Mouse (Mus musculus): ENCODE measurements around the gene Nr2f1. TPM values are rescaled to one million over a fixed set of nuclear protein-coding genes. Genes with fewer than 3 reads are reported as not detected.
"Not testable (repeated sequence)": the region's sequence is repeated elsewhere in the genome, so short reads cannot be mapped to it uniquely, and the experiment has no call there.

Gene Nr2f1
- 10 to 100 TPM; 15.0 to 18.4 TPM for total RNA-seq (2021)
- long read RNA-seq, experiment 1, transcript Nr2f1-201 (3 exons, 3,207 nt): major isoform, 10 of 20 reads
- long read RNA-seq, experiment 1, partial matches to known transcripts: 7 of 20 reads
- long read RNA-seq, experiment 1, other reads (novel, unspliced or antisense): 3 of 20 reads
- long read RNA-seq, experiment 2, partial matches to known transcripts: 0 of 11 reads
- long read RNA-seq, experiment 2, other reads (novel, unspliced or antisense): 10 of 11 reads

- DNase-seq: no peak
Measured at GRCm38 (mm10) chr13:78199642-78200160, at the start of gene Nr2f1. Nr2f1 (minus strand) TSS chr13:78199757.

GRCm38 (mm10) chr13:78221680-78222079 lies 22.1 kb upstream of the Nr2f1 start:
- DNase-seq: no peak

DNA sequence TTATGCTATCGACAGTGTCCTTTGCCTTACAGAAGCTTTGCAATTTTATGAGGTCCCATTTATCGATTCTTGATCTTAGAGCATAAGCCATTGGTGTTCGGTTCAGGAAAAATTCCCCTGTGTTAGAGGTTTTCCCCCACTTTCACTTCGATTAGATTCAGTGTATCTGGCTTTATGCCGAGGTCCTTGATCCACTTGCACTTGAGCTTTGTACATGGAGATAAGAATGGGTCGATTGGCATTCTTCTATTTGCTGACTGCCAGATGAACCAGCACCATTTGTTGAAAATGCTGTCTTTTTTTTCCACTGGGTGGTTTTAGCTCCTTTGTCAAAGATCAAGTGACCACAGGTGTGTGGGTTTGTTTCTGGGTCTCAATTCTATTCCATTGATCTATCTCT lies 20.7 kb upstream of the Nr2f1 start:
- DNase-seq: not testable (repeated sequence)

DNA sequence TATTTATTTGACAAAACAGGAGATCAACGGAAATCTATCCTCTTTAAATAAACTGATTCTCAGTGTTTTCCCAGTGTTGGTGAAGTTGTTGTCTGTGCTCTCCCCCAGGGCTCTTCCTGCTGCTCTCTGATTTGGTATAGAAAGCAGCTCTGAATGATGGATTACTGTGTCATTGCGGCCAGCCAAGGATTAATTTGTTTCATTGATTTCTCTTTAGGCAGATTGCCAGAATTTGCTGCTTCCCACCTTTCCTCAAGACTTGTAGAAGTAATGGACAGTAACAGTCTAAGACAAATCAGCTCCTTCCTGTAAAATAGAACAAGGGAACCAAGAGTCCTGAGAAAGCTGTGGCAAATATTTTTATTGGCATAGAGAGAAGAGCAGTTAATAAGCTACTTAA lies 15.7 kb upstream of the Nr2f1 start:
- no peak for DNase-seq

GRCm38 (mm10) chr13:78213155-78213554 lies 13.6 kb upstream of the Nr2f1 start:
- no peak for DNase-seq

GRCm38 (mm10) chr13:78212111-78212510 lies 12.6 kb upstream of the Nr2f1 start:
- no peak for DNase-seq

- DNase-seq: no peak
Measured at GRCm38 (mm10) chr13:78211231-78212010, 11.9 kb upstream of the Nr2f1 start.

- DNase-seq: no peak
Measured at GRCm38 (mm10) chr13:78210748-78211089, 11.2 kb upstream of the Nr2f1 start.

- peak; percentile 63 for DNase-seq
Measured at GRCm38 (mm10) chr13:78210029-78210747, 10.6 kb upstream of the Nr2f1 start.

DNA sequence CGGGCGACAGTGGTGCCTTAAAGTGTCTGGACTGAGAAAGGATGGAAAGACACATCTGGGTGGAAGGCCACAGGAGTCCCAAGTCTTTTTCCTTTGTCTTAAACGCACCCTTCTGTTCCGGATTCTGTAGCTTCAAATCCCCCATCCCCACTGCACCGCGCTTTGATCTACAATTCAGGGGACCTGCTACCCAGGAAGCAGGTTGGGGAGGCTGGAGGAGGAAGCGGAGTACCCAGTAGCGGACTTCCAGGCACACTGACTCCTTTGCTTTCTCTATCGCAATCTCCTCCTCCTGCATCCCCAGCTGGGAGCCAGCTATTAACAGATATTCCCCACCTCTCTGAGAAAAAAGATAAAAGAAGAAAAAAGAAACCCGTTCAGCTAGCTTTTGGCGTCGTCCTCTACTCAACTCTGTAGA lies 10.1 kb upstream of the Nr2f1 start:
- DNase-seq: peak; percentile 38

GRCm38 (mm10) chr13:78208689-78209410 lies 9.3 kb upstream of the Nr2f1 start:
- DNase-seq: peak; percentile 22

DNA sequence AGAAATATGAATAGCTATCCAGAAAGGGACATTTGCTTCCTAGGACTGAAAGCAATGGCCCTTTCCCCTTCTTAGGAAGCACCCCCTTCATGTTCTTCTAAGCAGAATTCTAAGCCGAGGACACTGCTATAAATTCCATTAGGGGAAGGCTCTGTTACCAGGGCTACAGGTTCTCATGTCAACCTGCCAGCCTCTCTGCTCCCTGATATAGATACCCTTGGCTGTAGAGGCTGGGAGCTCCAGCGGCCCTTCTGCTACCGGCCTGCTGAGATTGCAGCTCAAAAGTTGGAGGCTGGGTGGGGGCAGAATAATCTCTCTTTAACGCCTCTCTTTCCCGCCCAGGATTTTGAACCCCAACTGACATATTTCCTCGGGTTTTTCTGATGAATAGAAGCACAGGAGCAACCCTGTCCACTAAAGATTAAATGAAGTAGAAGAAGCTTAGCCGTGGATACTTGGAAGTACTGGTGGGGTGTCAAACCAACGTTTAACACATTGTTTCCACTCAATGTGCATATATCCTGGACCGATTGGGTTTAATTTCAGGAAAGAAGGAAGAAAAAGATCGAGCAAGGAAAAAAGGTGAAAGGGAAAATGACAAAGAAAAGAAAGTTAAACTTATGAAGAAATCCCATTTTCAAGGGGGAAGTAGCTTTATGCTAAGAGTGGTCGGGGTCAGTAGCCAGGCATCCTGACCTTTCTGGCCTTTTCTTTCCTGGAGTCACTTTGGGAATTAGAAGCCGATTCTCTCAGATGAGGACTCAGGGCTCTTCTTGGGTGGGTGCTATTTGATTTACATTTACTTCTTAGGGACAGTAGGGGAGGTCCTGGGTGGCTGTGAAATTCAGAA lies 8.5 kb upstream of the Nr2f1 start:
- peak; percentile 52 for DNase-seq

GRCm38 (mm10) chr13:78206891-78207430 lies 7.4 kb upstream of the Nr2f1 start:
- DNase-seq: no peak

- DNase-seq: no peak
Measured at GRCm38 (mm10) chr13:78205426-78205825, 5.9 kb upstream of the Nr2f1 start.

DNA sequence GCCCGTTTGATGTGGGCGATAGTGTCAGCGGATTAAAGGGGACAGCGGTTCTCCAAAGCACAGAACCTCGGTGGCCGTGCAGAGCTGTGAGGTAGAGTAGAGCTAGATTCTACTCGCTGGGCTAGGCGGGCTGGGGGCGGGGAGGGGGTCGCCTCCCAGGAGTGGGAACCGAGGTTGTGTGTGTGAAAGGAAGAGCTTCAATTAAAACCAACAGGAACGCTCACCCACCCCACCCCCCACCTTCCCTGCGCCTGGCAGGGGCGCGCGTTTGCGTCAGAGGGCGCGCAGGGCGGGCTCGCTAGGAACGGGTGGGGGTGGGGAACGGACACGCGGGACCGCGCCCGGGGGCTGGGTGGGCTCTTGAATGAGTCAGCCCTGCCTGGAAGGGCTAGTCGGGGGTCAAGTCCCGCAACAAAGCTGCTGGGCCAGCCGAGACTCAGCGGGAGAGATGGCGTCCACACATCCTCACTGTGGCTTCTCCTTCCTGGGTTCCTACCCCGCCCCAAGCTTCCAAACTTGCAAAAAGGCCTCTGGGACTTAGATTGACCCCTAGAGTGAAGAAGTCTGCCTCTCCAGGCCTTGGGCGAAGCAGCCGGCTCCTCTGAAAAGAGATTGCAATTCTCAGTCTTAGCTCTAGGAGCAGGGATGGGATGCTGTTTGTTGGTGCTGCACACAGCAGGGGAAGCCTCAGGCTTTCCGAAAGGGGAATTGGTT lies 3.9 kb upstream of the Nr2f1 start:
- DNase-seq: peak; percentile 85

DNA sequence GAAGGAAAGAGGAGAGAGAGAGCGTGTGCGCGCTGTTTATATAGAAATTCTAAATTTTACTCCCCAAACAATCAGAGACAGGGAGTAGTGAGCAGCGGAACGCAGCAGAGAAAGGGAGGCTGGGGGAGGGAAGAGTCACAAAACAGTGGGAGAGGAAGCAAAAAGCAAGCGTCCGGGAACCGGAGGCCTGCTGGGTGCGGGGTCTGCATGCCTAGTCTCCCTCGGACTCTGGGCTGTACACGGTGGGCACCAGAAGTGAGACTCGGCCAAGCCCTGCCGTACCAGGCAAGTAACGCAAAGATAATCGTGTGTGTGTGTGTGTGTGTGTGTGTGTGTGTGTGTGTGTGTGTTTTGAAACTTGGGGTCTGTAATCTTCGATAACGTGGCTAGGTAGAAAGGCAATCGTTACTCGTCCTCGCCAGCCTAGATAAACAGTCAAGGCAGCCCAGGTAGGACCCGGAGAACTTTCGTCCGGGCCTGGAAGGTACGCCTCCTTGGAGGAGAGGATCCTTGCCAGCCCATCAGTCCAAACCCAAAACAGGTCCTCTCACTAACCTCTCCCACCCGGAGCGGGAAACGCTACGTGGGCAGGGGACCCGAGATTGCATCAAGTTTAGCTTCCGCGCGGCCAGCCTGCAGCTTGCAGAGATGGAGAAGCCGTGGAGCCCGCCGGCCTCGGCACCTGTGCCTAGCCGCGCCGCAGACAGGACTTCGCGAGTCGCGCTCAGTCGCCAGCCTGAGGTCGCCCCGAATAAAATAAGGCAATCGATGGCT lies 3.2 kb upstream of the Nr2f1 start:
- peak; percentile 65 for DNase-seq

GRCm38 (mm10) chr13:78201871-78202565 lies 2.5 kb upstream of the Nr2f1 start:
- peak; percentile 41 for DNase-seq

- DNase-seq: peak; percentile 94
Measured at GRCm38 (mm10) chr13:78200991-78201870, 1.7 kb upstream of the Nr2f1 start.

Measured in adrenal gland, postnatal 10 days (tissue).